Mouse (Mus musculus) hindbrain, embryonic 13.5 days (tissue): Measurements from ENCODE around the gene Kdr. TPM values are rescaled to one million over a fixed set of nuclear protein-coding genes. Genes with fewer than 3 reads are reported as not detected.
A peak's percentile ranks its signal among the peaks of the same experiment; 100 is the strongest.

Source experiments
- ATAC-seq: fragments of 200-750 bp; cut with Nextera tagmentation; 2 replicates; pipeline ENCODE4 v1.8.0; 2017; ENCODE audit warnings: moderate TSS enrichment; ENCODE audit not compliant: low FRiP score
- H3K27ac ChIP-seq: fragments of 300-500 bp; sonication (generic); 2 replicates; pipeline ENCODE4 v1.5.1; 2015; ENCODE audit warnings: inconsistent platforms, mild to moderate bottlenecking, moderate library complexity
- H3K27me3 ChIP-seq: fragments of 300-500 bp; sonication (generic); 2 replicates; pipeline ENCODE4 v1.6.1; 2015; ENCODE audit warnings: mild to moderate bottlenecking, inconsistent platforms
- H3K36me3 ChIP-seq: fragments of 300-500 bp; sonication (generic); 2 replicates; pipeline ENCODE4 v1.6.1; 2015; ENCODE audit warnings: mild to moderate bottlenecking, inconsistent platforms
- H3K4me1 ChIP-seq: fragments of 300-500 bp; sonication (generic); replicated peaks from 2 replicates; pipeline ENCODE4 v1.6.1; 2015; ENCODE audit warnings: inconsistent platforms
- H3K4me2 ChIP-seq: fragments of 300-500 bp; sonication (generic); 2 replicates; pipeline ENCODE4 v1.6.1; 2015; ENCODE audit warnings: inconsistent platforms, mild to moderate bottlenecking, moderate library complexity
- H3K4me3 ChIP-seq: fragments of 300-500 bp; sonication (generic); 2 replicates; pipeline ENCODE4 v1.5.1; 2015; ENCODE audit warnings: mild to moderate bottlenecking, inconsistent platforms
- H3K9ac ChIP-seq: fragments of 300-500 bp; sonication (generic); 2 replicates; pipeline ENCODE4 v1.6.1; 2015; ENCODE audit warnings: mild to moderate bottlenecking, inconsistent platforms
- H3K9me3 ChIP-seq: fragments of 300-500 bp; sonication (generic); 2 replicates; pipeline ENCODE4 v1.6.1; 2016; ENCODE audit warnings: inconsistent platforms
- WGBS: fragments of 180-500 bp; shearing (Covaris S2); methylation state at CpG from one replicate; pipeline ENCODE4 v1.1.7; 2015; 5-methylcytosine and 5-hydroxymethylcytosine counted together
- polyA plus RNA-seq: library from polyadenylated mRNA; unstranded; fragments of >200 nt; fragmentation: Nextera tagmentation; extraction: Ambion mirVana; gene quantifications from 2 replicates; pipeline ENCODE4 v1.2.1, GENCODE M21; 2015

The Kdr gene
- polyA plus RNA-seq, 1 experiment from 2014 or later, result 26.0 TPM

GRCm38 (mm10) chr5:75980521-75981311 lies 2.5 kb upstream of the Kdr start:
- H3K9me3 ChIP-seq, result no peaks in the 10 kb centered on the region
- no peak overlapping the region for H3K9ac ChIP-seq
- no peak overlapping the region for H3K4me2 ChIP-seq
- H3K4me1 ChIP-seq, result peaks cover 18% of the 10 kb centered on the region
- 74% methylated on average over 23 of the region's 23 CpGs for WGBS
- peaks cover 61% of the 10 kb centered on the region for H3K27me3 ChIP-seq
- no peak overlapping the region for H3K27ac ChIP-seq
- H3K36me3 ChIP-seq, result no peaks in the 10 kb centered on the region
- no peak overlapping the region for H3K4me3 ChIP-seq
- ATAC-seq, result no peak

GRCm38 (mm10) chr5:75979108-75979507 lies 850 bp upstream of the Kdr start:
- 5% methylated on average over 8 of the region's 8 CpGs for WGBS
- peaks cover 23% of the 10 kb centered on the region for H3K4me1 ChIP-seq
- H3K9me3 ChIP-seq, result no peaks in the 10 kb centered on the region
- peak overlapping the region; percentile 66 for H3K4me3 ChIP-seq
- H3K27ac ChIP-seq, result 0 out of 2 replicates have a peak overlapping the region, but pooled peaks have one; percentile 30
- no peaks in the 10 kb centered on the region for H3K36me3 ChIP-seq
- peak overlapping the region; percentile 80 for H3K9ac ChIP-seq
- H3K4me2 ChIP-seq, result peak overlapping the region; percentile 100
- H3K27me3 ChIP-seq, result peaks cover 65% of the 10 kb centered on the region
- ATAC-seq, result no peak

GRCm38 (mm10) chr5:75977441-75978373 lies 551 bp downstream of the Kdr start:
- Histone ChIP-seq H3K4me2 (peak overlapping the region; percentile 100), H3K9ac (peak overlapping the region; percentile 80), H3K27ac (peak overlapping the region; percentile 64; the same call in 1 of the 2 replicates), H3K27me3 (peaks cover 64% of the 10 kb centered on the region), H3K9me3 (no peaks in the 10 kb centered on the region), H3K4me1 (peaks cover 23% of the 10 kb centered on the region), H3K36me3 (no peaks in the 10 kb centered on the region), H3K4me3 (peak overlapping the region; percentile 66)
- WGBS, result under 1% methylated on average over 54 of the region's 54 CpGs
- ATAC-seq, result peak; percentile 75

- H3K4me2 ChIP-seq, result no peak overlapping the region
- no peak overlapping the region for H3K27ac ChIP-seq
- H3K4me1 ChIP-seq, result peaks cover 23% of the 10 kb centered on the region
- H3K36me3 ChIP-seq, result no peaks in the 10 kb centered on the region
- no peak for ATAC-seq
- H3K4me3 ChIP-seq, result peak overlapping the region; percentile 66
- H3K9ac ChIP-seq, result no peak overlapping the region
- no peaks in the 10 kb centered on the region for H3K9me3 ChIP-seq
- 49% methylated on average over 9 of the region's 9 CpGs for WGBS
- peaks cover 59% of the 10 kb centered on the region for H3K27me3 ChIP-seq
Measured at GRCm38 (mm10) chr5:75976696-75977095, 1.6 kb downstream of the Kdr start.

- H3K9me3 ChIP-seq, result no peaks in the 10 kb centered on the region
- peak overlapping the region; percentile 5; the same call in 1 of the 2 replicates for H3K4me3 ChIP-seq
- no peak overlapping the region for H3K27ac ChIP-seq
- no peak overlapping the region for H3K4me2 ChIP-seq
- H3K4me1 ChIP-seq, result peaks cover 23% of the 10 kb centered on the region
- H3K27me3 ChIP-seq, result peaks cover 47% of the 10 kb centered on the region
- no peak for ATAC-seq
- 47% methylated on average over 5 of the region's 5 CpGs for WGBS
- H3K36me3 ChIP-seq, result no peaks in the 10 kb centered on the region
- no peak overlapping the region for H3K9ac ChIP-seq
Measured at GRCm38 (mm10) chr5:75975398-75975797, 2.9 kb downstream of the Kdr start.

GRCm38 (mm10) chr5:75974543-75975130 lies 3.6 kb downstream of the Kdr start:
- H3K4me2 ChIP-seq, result no peak overlapping the region
- H3K27me3 ChIP-seq, result peaks cover 41% of the 10 kb centered on the region
- H3K4me3 ChIP-seq, result no peak overlapping the region
- H3K4me1 ChIP-seq, result peaks cover 23% of the 10 kb centered on the region
- ATAC-seq, result no peak
- no peak overlapping the region for H3K9ac ChIP-seq
- 26% methylated on average over 7 of the region's 7 CpGs for WGBS
- no peaks in the 10 kb centered on the region for H3K36me3 ChIP-seq
- H3K27ac ChIP-seq, result no peak overlapping the region
- no peaks in the 10 kb centered on the region for H3K9me3 ChIP-seq

- no peak for ATAC-seq
- 48% methylated on average over 3 of the region's 3 CpGs for WGBS
- Histone ChIP-seq H3K9me3 (no peaks in the 10 kb centered on the region), H3K4me1 (0 out of 2 replicates have a peak, but pooled peaks cover 4% of the 10 kb centered on the region), H3K4me2 (no peak overlapping the region), H3K27ac (no peak overlapping the region), H3K4me3 (no peak overlapping the region), H3K36me3 (no peaks in the 10 kb centered on the region), H3K27me3 (no peaks in the 10 kb centered on the region; the same call in none of the 2 replicates), H3K9ac (no peak overlapping the region)
Measured at GRCm38 (mm10) chr5:75969887-75970286, 8.4 kb downstream of the Kdr start.

- no peak overlapping the region for H3K4me3 ChIP-seq
- H3K9ac ChIP-seq, result no peak overlapping the region
- H3K27me3 ChIP-seq, result no peaks in the 10 kb centered on the region
- no peaks in the 10 kb centered on the region for H3K9me3 ChIP-seq
- no peaks in the 10 kb centered on the region for H3K36me3 ChIP-seq
- no peak overlapping the region for H3K27ac ChIP-seq
- H3K4me2 ChIP-seq, result no peak overlapping the region
- H3K4me1 ChIP-seq, result no peaks in the 10 kb centered on the region
- whole genome bisulfite sequencing, result 93% methylated on average over 12 of the region's 12 CpGs
- no peak for ATAC-seq
Measured at GRCm38 (mm10) chr5:75962558-75962957, 15.7 kb downstream of the Kdr start.

- Histone ChIP-seq H3K27me3 (no peaks in the 10 kb centered on the region), H3K9me3 (no peaks in the 10 kb centered on the region), H3K36me3 (no peaks in the 10 kb centered on the region), H3K27ac (no peak overlapping the region), H3K9ac (no peak overlapping the region), H3K4me3 (no peak overlapping the region), H3K4me2 (no peak overlapping the region), H3K4me1 (no peaks in the 10 kb centered on the region)
- 90% methylated on average over 19 of the region's 19 CpGs for WGBS
- no peak for ATAC-seq
Measured at GRCm38 (mm10) chr5:75961741-75962469, 16.4 kb downstream of the Kdr start.

GRCm38 (mm10) chr5:75959809-75960208 lies 18.4 kb downstream of the Kdr start:
- no peak overlapping the region for H3K27ac ChIP-seq
- no peaks in the 10 kb centered on the region for H3K4me1 ChIP-seq
- no peaks in the 10 kb centered on the region for H3K27me3 ChIP-seq
- no peaks in the 10 kb centered on the region for H3K9me3 ChIP-seq
- H3K4me2 ChIP-seq, result no peak overlapping the region
- 87% methylated on average over 3 of the region's 3 CpGs for WGBS
- no peak overlapping the region for H3K4me3 ChIP-seq
- no peaks in the 10 kb centered on the region for H3K36me3 ChIP-seq
- H3K9ac ChIP-seq, result no peak overlapping the region
- no peak for ATAC-seq

GRCm38 (mm10) chr5:75956526-75956925 lies 21.7 kb downstream of the Kdr start:
- 71% methylated on average over 3 of the region's 3 CpGs for WGBS
- Histone ChIP-seq H3K4me2 (no peak overlapping the region), H3K27ac (no peak overlapping the region), H3K9ac (no peak overlapping the region), H3K4me1 (no peaks in the 10 kb centered on the region), H3K27me3 (no peaks in the 10 kb centered on the region), H3K9me3 (no peaks in the 10 kb centered on the region), H3K36me3 (no peaks in the 10 kb centered on the region), H3K4me3 (no peak overlapping the region)
- ATAC-seq, result no peak
